Mouse (Mus musculus): ENCODE measurements around the gene Prpsap1. TPM values are rescaled to one million over a fixed set of nuclear protein-coding genes. Genes with fewer than 3 reads are reported as not detected.

Prpsap1 gene
- polyA plus RNA-seq, 2 experiments, result 22.2 to 38.4 TPM

DNA sequence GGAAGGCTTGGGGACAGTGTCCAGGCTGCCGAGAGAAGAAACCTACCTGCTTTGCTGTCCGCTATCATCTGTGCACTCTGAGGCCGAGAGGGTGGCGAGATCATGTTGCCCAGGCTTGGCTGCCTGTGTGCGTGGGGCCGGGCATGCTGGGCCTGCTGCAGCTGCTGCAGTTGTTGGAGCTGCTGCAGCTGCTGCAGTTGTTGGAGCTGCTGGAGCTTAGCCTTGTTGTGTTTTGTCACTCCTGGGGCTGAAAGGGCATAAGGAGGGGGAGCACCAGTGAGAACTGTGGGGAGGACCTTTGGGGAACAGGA is 51.2 kb downstream of the Prpsap1 start:
- 67% methylated on average over 6 of the region's 6 CpGs for WGBS (ENCODE audit: insufficient replicate concordance)
- no peak for TF ChIP-seq CTCF (IDR thresholded peaks at IDR 0.05; ENCODE audit: low read depth)
- ATAC-seq (ENCODE audit: insufficient read depth) (no peak), DNase-seq (ENCODE audit: low read depth in 3 of 3, low spot score in 3 of 3) (no peak)
- peaks cover 0 to 4% of the 10 kb centered on the region in 2 experiments; a peak in 1 of 4 replicates for H3K4me1 ChIP-seq (replicated peaks; ENCODE audit: control insufficient read depth in 2 of 2, insufficient read depth in 2 of 2, low read length in 1 of 2)
- H3K36me3 ChIP-seq (replicated peaks; ENCODE audit: control insufficient read depth, insufficient read depth, low read depth), result peaks cover 3% of the 10 kb centered on the region
- H3K9me3 ChIP-seq (ENCODE audit: control insufficient read depth, low read length), result no peaks in the 10 kb centered on the region
- no peak overlapping the region for H3K4me2 ChIP-seq (ENCODE audit: low read depth)
- no peak overlapping the region for H3K9ac ChIP-seq (replicated peaks)
- H3K27me3 ChIP-seq (ENCODE audit: control insufficient read depth, insufficient read depth, low read length), result no peaks in the 10 kb centered on the region; the same call in 1 of the 2 replicates
- no peak overlapping the region for H3K4me3 ChIP-seq (ENCODE audit: insufficient read depth in 1 of 2, low read depth in 2 of 2, low read length in 2 of 2)
- H3K27ac ChIP-seq, result no peak overlapping the region

DNA sequence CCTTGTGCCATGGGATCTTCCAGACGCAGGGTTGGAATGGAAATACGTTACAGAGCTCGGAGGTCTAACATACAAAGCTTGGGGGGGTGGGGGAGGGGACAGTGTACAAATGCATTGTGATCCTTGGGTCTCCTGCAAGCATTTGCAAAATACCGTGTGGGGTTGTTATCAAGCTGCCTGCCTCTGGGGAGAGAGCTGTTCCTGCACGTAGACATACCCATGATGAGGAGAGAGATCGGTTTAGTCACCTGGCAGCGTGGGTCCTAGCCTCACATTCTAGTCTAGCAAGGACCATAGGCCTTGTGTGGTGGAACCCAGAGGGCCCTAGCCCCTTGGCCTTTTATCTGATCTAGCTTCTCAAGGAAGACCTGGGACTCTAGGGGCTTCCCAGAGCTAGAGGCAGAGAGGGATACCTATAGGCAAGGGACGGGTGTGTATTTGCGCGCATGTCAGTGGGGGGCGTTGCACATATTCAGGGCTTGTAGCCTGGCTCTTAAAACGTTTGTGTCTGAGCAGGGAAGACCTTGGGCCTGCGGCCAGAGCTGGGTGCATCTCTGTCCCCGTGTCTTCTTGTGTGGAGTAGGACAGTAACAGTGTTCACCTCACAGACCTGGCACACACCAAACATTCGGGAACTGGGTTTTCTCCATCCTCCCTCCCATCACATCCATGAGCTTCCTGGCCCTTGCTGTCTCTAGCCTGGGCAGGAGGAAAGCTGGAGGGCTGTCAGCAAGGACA is 51.7 kb downstream of the Prpsap1 start:
- H3K27me3 ChIP-seq (ENCODE audit: control insufficient read depth, insufficient read depth, low read length), result no peaks in the 10 kb centered on the region; the same call in 1 of the 2 replicates
- WGBS (ENCODE audit: insufficient replicate concordance), result 73% methylated on average over 15 of the region's 15 CpGs
- peaks cover 0 to 4% of the 10 kb centered on the region in 2 experiments; a peak in 2 of 4 replicates for H3K4me1 ChIP-seq (replicated peaks; ENCODE audit: control insufficient read depth in 2 of 2, insufficient read depth in 2 of 2, low read length in 1 of 2)
- no peak overlapping the region for H3K27ac ChIP-seq
- no peak overlapping the region for H3K4me2 ChIP-seq (ENCODE audit: low read depth)
- H3K9me3 ChIP-seq (ENCODE audit: control insufficient read depth, low read length), result no peaks in the 10 kb centered on the region
- no peak for DNase-seq (ENCODE audit: low read depth in 3 of 3, low spot score in 3 of 3)
- H3K9ac ChIP-seq (replicated peaks), result no peak overlapping the region
- peaks cover 8% of the 10 kb centered on the region for H3K36me3 ChIP-seq (replicated peaks; ENCODE audit: control insufficient read depth, insufficient read depth, low read depth)
- no peak overlapping the region for H3K4me3 ChIP-seq (ENCODE audit: insufficient read depth in 1 of 2, low read depth in 2 of 2, low read length in 2 of 2)
- TF ChIP-seq CTCF (IDR thresholded peaks at IDR 0.05; ENCODE audit: low read depth) (no peak), EP300 (IDR thresholded peaks at IDR 0.05; ENCODE audit: low read depth) (no peak)
- no peak for ATAC-seq (ENCODE audit: insufficient read depth)

DNA sequence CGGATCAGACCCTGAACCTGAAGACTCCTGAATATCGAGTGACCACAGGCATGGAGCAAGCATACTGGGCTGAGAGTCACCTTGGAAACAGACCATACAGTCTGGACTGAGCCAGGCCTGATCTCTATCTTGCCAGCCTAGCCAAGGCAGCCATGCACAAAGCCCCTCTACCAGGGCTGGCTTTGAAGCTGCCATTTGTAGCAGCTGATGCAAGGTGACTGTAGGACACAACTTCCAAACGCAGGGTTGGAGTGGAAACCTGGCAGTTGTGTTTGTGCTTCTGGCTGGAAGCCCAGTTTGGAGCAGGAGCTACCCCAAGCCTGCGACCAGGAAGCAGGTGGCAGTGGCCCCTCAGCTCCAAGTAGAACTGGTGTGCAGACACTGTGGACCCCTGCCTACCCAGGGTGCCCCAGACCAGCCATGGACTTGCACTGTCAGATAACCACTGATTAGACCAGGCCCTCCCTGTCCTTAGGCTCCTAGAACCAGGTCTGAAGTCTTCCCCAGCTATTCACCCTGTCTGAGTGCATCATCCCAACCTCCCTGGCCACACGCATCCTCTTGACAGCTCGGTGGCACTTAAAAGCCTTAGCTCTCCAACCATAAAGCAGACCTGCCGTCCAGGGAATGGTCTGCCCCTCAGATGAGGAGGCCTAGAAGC is 53.5 kb downstream of the Prpsap1 start:
- Histone ChIP-seq H3K4me1 (replicated peaks; ENCODE audit: control insufficient read depth in 2 of 2, insufficient read depth in 2 of 2, low read length in 1 of 2) (peaks cover 9 to 20% of the 10 kb centered on the region in 2 experiments), H3K9me3 (ENCODE audit: control insufficient read depth, low read length) (no peaks in the 10 kb centered on the region), H3K4me2 (ENCODE audit: low read depth) (no peak overlapping the region), H3K9ac (replicated peaks) (no peak overlapping the region), H3K27me3 (ENCODE audit: control insufficient read depth, insufficient read depth, low read length) (no peaks in the 10 kb centered on the region), H3K4me3 (ENCODE audit: insufficient read depth in 1 of 2, low read depth in 2 of 2, low read length in 2 of 2) (no peak overlapping the region), H3K27ac (no peak overlapping the region), H3K36me3 (replicated peaks; ENCODE audit: control insufficient read depth, insufficient read depth, low read depth) (peaks cover 24% of the 10 kb centered on the region)
- TF ChIP-seq CTCF (IDR thresholded peaks at IDR 0.05; ENCODE audit: low read depth), result no peak
- ATAC-seq (ENCODE audit: insufficient read depth) (no peak), DNase-seq (ENCODE audit: low read depth in 3 of 3, low spot score in 3 of 3) (no peak)
- WGBS (ENCODE audit: insufficient replicate concordance), result 64% methylated on average over 7 of the region's 7 CpGs

DNA sequence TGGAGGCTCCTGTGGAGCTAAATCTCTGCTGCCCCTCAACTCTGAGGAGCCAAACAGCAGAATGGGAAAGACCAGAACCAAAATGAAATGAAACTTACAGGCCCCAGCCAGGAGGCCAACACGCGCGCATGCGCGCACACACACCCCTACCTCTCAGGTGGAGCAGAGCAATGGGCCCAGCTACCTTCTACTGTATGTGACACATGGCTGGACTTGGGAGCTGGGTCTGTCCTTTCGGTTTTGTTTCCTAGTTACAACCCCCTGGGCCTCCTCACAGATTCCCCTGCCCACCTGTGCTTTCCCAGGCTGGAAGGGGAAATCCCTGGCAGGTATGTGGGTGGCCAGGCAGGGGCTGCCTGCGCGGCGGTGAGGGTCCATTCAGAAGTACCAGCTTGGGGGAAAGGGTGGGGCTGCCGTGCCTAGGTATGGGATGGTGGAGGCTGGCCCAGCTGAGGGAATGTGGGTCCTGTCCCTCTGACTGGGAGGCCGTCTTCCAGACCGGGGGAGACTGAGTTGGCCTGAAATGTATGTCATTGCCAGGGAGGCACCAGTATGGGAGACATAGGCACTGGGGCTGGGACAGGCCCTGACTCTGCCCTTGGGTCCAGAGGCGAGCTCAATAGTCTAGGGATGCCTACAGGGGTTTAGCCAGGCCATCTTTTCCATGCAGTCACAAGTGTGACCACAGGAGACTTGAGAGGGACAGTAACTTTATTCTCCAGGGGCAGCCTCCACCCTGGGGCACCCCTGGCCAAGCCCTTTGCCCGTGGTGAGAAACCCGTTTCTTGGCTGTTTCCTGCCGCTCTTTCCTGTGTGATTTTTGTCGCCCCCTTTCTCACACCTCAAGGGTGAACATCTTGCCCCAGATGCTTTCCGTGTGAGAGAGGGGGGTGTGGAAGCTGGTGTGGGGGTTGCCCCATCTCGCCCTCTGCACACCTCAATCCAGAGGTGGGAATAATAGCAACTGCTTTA is 54.4 kb downstream of the Prpsap1 start:
- ATAC-seq (ENCODE audit: insufficient read depth) (no peak), DNase-seq (ENCODE audit: low read depth in 3 of 3, low spot score in 3 of 3) (no peak)
- Histone ChIP-seq H3K4me1 (replicated peaks; ENCODE audit: control insufficient read depth in 2 of 2, insufficient read depth in 2 of 2, low read length in 1 of 2) (peaks cover 9 to 27% of the 10 kb centered on the region in 2 experiments), H3K9ac (replicated peaks) (no peak overlapping the region), H3K4me3 (ENCODE audit: insufficient read depth in 1 of 2, low read depth in 2 of 2, low read length in 2 of 2) (no peak overlapping the region), H3K9me3 (ENCODE audit: control insufficient read depth, low read length) (no peaks in the 10 kb centered on the region), H3K36me3 (replicated peaks; ENCODE audit: control insufficient read depth, insufficient read depth, low read depth) (peaks cover 25% of the 10 kb centered on the region), H3K27ac (no peak overlapping the region), H3K27me3 (ENCODE audit: control insufficient read depth, insufficient read depth, low read length) (no peaks in the 10 kb centered on the region), H3K4me2 (ENCODE audit: low read depth) (no peak overlapping the region)
- TF ChIP-seq CTCF (IDR thresholded peaks at IDR 0.05; ENCODE audit: low read depth) (no peak), EP300 (IDR thresholded peaks at IDR 0.05; ENCODE audit: low read depth) (no peak)
- WGBS (ENCODE audit: insufficient replicate concordance), result 75% methylated on average over 19 of the region's 19 CpGs
